Mouse (Mus musculus): ENCODE measurements around the gene Ubqln1. TPM values are rescaled to one million over a fixed set of nuclear protein-coding genes. Genes with fewer than 3 reads are reported as not detected.

Ubqln1 gene
- polyA plus RNA-seq, 1 experiment: 142 TPM

DNA sequence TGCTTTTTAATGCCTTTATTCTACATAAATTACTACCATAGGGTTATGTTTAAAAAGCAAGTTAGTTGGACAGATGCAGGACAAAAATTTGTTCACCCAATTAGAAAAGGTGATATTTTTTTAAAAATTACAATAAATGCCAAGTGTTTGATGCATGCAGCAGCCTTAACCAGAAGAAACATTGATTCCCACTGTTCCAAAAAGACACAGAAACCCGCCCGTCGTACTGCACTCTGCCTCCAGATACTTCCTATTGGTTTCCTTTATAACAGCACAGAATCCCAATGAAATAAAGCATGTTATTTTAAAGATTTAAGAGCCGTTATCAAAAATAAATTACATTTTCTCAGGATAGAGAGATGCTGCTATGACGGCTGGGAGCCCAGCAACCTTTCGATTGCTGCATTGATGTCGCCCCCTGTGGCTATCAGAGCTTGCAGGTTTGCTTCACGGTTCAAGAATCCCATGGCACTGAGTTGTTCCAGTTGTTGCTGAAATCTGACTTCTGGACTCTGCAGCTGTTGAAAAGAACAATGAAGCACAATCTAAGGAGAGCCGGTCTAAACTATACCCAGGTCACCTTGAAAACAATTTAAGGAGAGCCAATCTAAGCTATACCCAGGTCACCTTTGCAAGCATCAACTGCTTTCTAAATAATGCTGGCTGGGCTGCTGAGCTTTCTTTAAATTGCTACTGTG is 37.8 kb downstream of the Ubqln1 start:
- TF ChIP-seq CTCF (IDR thresholded peaks at IDR 0.05; ENCODE audit: insufficient read depth, low read depth, low read length) (no peak), POLR2A (IDR thresholded peaks at IDR 0.05; ENCODE audit: insufficient read depth, low read depth, low read length) (no peak)
- H3K27ac ChIP-seq (ENCODE audit: insufficient read depth, low read depth, low read length): no peak overlapping the region
- WGBS: 86% methylated on average over 9 of the region's 9 CpGs
- no peaks in the 10 kb centered on the region for H3K4me1 ChIP-seq (ENCODE audit: control insufficient read depth, insufficient read depth, low read length)
- H3K4me3 ChIP-seq (ENCODE audit: insufficient read depth, low read depth, low read length): no peak overlapping the region

DNA sequence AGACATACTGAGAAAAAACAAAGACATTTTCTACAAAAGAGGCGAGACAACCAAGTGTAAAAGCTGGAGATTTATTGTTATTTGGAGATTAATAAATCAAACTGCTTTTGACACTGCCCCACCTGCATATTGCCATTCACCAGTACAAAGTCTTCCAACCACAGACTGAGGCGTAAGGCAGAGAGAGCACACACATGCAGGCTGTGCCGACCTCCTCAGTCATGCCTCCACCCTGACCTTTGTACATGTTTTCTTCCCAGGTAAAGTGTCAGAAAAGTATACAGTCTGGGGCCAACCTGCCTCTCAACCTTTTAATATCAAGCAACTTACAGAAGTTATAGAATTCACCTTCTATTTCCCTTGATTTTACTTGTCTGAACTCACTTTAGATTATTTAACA is 39.3 kb downstream of the Ubqln1 start:
- H3K27ac ChIP-seq (ENCODE audit: insufficient read depth, low read depth, low read length): no peak overlapping the region
- H3K4me3 ChIP-seq (ENCODE audit: insufficient read depth, low read depth, low read length): no peak overlapping the region
- no peak for TF ChIP-seq POLR2A (IDR thresholded peaks at IDR 0.05; ENCODE audit: insufficient read depth, low read depth, low read length)
- no peak for TF ChIP-seq CTCF (IDR thresholded peaks at IDR 0.05; ENCODE audit: insufficient read depth, low read depth, low read length)
- H3K4me1 ChIP-seq (ENCODE audit: control insufficient read depth, insufficient read depth, low read length): no peaks in the 10 kb centered on the region
- 95% methylated on average over 3 of the region's 3 CpGs for WGBS

DNA sequence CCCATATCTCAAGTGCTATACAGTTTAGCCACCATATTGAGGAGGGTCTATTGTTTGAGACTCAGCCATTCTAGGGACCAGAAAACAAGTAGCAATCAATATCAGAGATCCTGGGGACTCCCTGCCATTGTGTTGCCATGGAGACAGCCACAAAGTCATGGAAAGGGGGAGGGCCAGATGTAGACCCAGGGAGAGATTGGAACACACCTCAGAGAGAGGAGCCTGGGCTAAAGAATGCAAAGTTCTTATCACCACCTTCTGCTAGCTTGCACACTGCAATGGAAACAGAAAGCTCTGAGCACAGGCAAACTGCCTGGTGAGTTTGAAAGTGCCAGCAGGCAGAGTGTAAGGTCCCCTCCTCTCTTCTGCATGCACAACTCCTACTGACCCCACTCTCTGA is 47.3 kb downstream of the Ubqln1 start:
- H3K4me1 ChIP-seq (ENCODE audit: control insufficient read depth, insufficient read depth, low read length): no peaks in the 10 kb centered on the region
- no peak for TF ChIP-seq POLR2A (IDR thresholded peaks at IDR 0.05; ENCODE audit: insufficient read depth, low read depth, low read length)
- TF ChIP-seq CTCF (IDR thresholded peaks at IDR 0.05; ENCODE audit: insufficient read depth, low read depth, low read length): no peak
- H3K27ac ChIP-seq (ENCODE audit: insufficient read depth, low read depth, low read length): no peak overlapping the region
- no peak overlapping the region for H3K4me3 ChIP-seq (ENCODE audit: insufficient read depth, low read depth, low read length)

DNA sequence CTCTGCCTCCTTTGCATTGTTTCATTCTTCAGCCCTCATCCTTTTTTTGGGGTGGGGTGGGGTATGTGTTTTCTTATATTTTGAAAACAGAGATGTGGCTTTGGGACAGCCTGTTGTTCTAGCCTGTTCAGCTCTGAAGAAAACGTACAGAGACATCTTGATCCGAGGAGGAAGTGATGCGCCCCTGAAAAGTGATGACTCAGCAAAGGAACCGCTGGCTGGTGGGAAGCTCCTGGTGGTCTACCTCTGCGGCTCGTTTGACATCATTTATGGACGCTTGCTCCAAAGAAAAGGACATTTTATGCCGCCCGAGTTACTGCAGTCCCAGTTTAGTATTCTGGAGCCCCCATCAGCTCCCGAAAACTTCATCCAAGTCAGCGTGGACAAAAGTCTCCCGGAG is 52.1 kb downstream of the Ubqln1 start:
- Histone ChIP-seq H3K4me1 (ENCODE audit: control insufficient read depth, insufficient read depth, low read length) (no peaks in the 10 kb centered on the region), H3K4me3 (ENCODE audit: insufficient read depth, low read depth, low read length) (no peak overlapping the region), H3K27ac (ENCODE audit: insufficient read depth, low read depth, low read length) (no peak overlapping the region)
- TF ChIP-seq POLR2A (IDR thresholded peaks at IDR 0.05; ENCODE audit: insufficient read depth, low read depth, low read length) (no peak), CTCF (IDR thresholded peaks at IDR 0.05; ENCODE audit: insufficient read depth, low read depth, low read length) (no peak)
- 94% methylated on average over 12 of the region's 12 CpGs for WGBS

DNA sequence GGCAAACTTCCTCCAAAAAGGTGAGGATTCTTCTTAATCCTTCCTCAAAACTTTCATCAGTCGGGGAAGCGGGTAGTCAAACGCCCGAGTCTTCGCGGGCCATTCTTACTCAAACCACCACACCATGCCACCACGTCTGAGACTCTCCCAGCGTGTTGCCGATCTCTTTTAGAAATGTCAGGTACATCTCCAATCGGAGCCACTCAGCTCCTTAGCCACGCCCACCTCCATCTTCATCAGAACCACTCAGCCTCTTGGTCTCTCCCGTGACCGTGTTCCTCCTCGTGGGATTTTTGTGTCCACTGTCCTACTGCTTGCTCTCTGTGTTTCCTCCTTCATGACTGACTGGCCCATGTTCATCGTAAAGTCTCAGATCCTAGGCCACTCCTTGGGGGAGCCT is 54.7 kb downstream of the Ubqln1 start:
- H3K27ac ChIP-seq (ENCODE audit: insufficient read depth, low read depth, low read length): no peak overlapping the region
- WGBS: 96% methylated on average over 15 of the region's 15 CpGs
- H3K4me1 ChIP-seq (ENCODE audit: control insufficient read depth, insufficient read depth, low read length): peaks cover 7% of the 10 kb centered on the region
- no peak overlapping the region for H3K4me3 ChIP-seq (ENCODE audit: insufficient read depth, low read depth, low read length)
- TF ChIP-seq CTCF (IDR thresholded peaks at IDR 0.05; ENCODE audit: insufficient read depth, low read depth, low read length) (no peak), POLR2A (IDR thresholded peaks at IDR 0.05; ENCODE audit: insufficient read depth, low read depth, low read length) (no peak)

DNA sequence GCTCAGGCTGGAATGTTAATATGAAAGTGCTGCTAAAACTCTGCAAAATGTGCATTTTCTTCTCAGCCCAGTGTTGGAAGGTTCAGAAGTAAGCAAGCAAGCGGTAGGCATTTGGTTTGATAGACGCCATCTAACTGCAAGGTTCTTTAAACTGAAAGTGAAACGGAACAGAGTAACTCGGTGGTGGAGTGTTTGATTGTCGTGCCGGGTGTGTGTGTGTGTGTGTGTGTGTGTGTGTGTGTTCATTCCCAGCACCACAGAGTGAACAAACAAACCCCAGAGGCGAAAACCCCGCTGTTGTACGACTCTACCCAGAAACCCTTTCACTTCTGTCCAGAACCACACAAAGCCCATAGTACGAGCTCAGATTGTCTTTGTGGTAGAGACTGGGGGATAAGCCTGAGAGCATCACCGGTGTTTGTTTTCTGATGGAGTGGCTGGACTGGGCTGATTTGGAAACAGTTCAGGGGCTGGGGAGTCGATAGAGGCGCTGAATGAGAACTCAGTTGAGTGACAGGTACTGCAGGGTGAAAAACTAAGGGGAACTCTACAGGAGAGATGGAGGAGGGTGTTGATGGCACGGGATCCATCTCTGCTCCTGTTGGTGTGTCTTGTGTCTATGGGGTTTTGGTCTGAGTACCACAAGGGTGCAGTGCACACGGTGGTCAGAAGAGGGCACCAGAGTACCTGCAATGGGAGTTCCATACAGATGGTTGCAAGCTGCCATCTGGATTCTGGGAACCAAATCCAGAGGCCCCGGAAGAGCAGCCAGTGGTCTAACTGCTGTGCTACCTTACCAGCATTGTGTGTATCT is 57.1 kb downstream of the Ubqln1 start:
- WGBS: 1% methylated on average over 16 of the region's 16 CpGs
- TF ChIP-seq POLR2A (IDR thresholded peaks at IDR 0.05; ENCODE audit: insufficient read depth, low read depth, low read length) (no peak), CTCF (IDR thresholded peaks at IDR 0.05; ENCODE audit: insufficient read depth, low read depth, low read length) (peak; percentile 67)
- Histone ChIP-seq H3K4me1 (ENCODE audit: control insufficient read depth, insufficient read depth, low read length) (peaks cover 7% of the 10 kb centered on the region), H3K4me3 (ENCODE audit: insufficient read depth, low read depth, low read length) (peak overlapping the region; percentile 65), H3K27ac (ENCODE audit: insufficient read depth, low read depth, low read length) (no peak overlapping the region)

DNA sequence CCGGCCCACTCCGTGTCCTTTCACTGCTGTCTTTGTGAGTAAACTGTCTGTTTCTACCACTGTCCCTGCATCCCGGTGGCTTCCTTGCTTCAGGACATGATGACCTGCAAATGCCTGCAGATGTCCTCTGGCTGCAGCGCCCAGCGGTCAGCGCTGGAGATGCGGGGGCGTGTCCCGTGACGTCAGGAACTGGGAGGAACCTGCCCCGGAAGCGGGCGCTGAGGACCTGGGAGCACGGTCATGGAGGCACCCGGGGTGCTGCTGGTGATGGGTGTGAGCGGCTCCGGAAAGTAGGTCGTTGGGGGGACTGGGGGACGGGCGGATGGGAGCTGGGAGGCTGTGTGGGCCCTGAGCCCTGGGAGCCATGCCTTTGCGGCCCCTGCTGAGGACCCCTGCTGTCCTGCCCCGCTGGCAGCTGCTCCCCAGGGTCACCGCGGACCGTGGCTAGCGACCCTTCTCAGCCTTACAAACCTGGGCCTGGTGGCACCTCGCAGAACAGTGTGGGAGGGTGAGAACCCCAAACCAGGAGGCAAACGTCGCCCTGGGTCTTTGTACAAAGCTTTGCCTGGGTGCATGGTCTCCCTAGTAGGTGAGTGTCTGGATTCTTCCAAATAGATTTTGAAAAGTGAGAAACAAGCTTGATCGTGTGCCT is 57.9 kb downstream of the Ubqln1 start, which contains the start of gene Idnk:
Gene Idnk, plus strand, starts transcription at position 203 of the 652 bp plus-strand sequence.
- peak within 1 kb of the TSS; percentile 47 for H3K27ac ChIP-seq (ENCODE audit: insufficient read depth, low read depth, low read length)
- peak within 1 kb of the TSS; percentile 65 for H3K4me3 ChIP-seq (ENCODE audit: insufficient read depth, low read depth, low read length)
- H3K4me1 ChIP-seq (ENCODE audit: control insufficient read depth, insufficient read depth, low read length): peaks cover 7% of the 10 kb centered on the region
- TF ChIP-seq CTCF (IDR thresholded peaks at IDR 0.05; ENCODE audit: insufficient read depth, low read depth, low read length) (no peak), POLR2A (IDR thresholded peaks at IDR 0.05; ENCODE audit: insufficient read depth, low read depth, low read length) (peak; percentile 68)
- WGBS: under 1% methylated on average over 30 of the region's 30 CpGs

DNA sequence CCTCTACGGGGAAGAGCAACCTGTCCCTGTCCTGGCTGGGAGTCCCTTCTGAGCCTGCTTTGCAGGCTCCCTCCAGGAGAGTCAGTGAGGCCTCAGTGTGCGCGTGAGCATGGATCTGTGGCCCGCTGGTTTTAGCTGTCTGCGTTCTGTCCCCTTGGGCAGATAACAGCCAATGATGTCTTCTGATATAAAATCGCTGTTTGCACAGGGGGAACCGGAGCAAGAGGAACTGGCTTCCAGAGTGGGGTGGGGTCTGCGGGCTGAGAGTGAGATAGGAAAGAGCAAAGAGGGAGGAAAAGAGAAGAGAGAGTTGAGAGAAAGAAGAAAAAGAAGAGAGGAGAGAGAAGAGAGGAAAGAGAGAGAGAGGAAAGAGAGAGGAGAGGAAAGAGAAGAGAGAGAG is 58.4 kb downstream of the Ubqln1 start:
- 21% methylated on average over 8 of the region's 8 CpGs for WGBS
- Histone ChIP-seq H3K27ac (ENCODE audit: insufficient read depth, low read depth, low read length) (peak overlapping the region; percentile 47; the same call in 1 of the 2 replicates), H3K4me1 (ENCODE audit: control insufficient read depth, insufficient read depth, low read length) (peaks cover 7% of the 10 kb centered on the region), H3K4me3 (ENCODE audit: insufficient read depth, low read depth, low read length) (peak overlapping the region; percentile 65)
- no peak for TF ChIP-seq POLR2A (IDR thresholded peaks at IDR 0.05; ENCODE audit: insufficient read depth, low read depth, low read length)
- no peak for TF ChIP-seq CTCF (IDR thresholded peaks at IDR 0.05; ENCODE audit: insufficient read depth, low read depth, low read length)

DNA sequence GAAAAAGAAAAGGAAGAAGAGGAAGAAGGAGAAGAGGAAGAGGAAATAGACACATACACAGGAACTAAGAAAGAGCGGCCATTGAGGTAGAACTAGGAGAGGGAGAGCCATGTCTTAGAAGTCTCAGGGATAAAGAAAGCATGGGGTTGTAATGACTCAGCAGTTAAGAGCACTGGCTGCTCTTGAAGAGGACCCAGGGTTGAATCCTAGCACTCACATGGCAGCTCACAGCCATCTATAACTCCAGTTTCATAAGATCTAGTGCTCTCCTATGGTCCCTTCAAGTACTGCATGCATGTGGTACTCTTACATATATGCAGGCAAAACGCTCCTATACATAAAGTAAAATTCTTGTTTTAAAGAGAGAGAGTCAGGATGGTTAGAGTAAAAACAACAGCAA is 59.4 kb downstream of the Ubqln1 start:
- no peak overlapping the region for H3K4me3 ChIP-seq (ENCODE audit: insufficient read depth, low read depth, low read length)
- WGBS: 99% methylated on average over 2 of the region's 2 CpGs
- TF ChIP-seq POLR2A (IDR thresholded peaks at IDR 0.05; ENCODE audit: insufficient read depth, low read depth, low read length): no peak
- no peak for TF ChIP-seq CTCF (IDR thresholded peaks at IDR 0.05; ENCODE audit: insufficient read depth, low read depth, low read length)
- peaks cover 7% of the 10 kb centered on the region for H3K4me1 ChIP-seq (ENCODE audit: control insufficient read depth, insufficient read depth, low read length)
- no peak overlapping the region for H3K27ac ChIP-seq (ENCODE audit: insufficient read depth, low read depth, low read length)

Data from olfactory bulb, adult 2 months (tissue).